Mouse (Mus musculus) lung, embryonic 15.5 days (tissue): ENCODE measurements at regions not wholly inside any gene's neighbourhood (a gene's known extent, or its start where the extent isn't known, plus 50 kb on each side); places are given as distances from the start of the nearest gene placed in this dataset.

Experiments used
- ATAC-seq: fragments of 200-750 bp; cut with Nextera tagmentation; 2 replicates; pipeline ENCODE4 v1.8.0; 2017; ENCODE audit warnings: moderate number of reproducible peaks, borderline replicate concordance; ENCODE audit not compliant: low FRiP score, low TSS enrichment; ENCODE audit errors: extremely low read depth
- H3K27ac ChIP-seq: fragments of 300-500 bp; sonication (generic); 2 replicates; pipeline ENCODE4 v1.5.1; 2015; ENCODE audit warnings: moderate library complexity, mild to moderate bottlenecking, inconsistent platforms
- H3K27me3 ChIP-seq: fragments of 300-500 bp; sonication (generic); 2 replicates; pipeline ENCODE4 v1.6.1; 2015; ENCODE audit warnings: inconsistent platforms
- H3K36me3 ChIP-seq: fragments of 300-500 bp; sonication (generic); 2 replicates; pipeline ENCODE4 v1.6.1; 2015; ENCODE audit warnings: inconsistent platforms
- H3K4me1 ChIP-seq: fragments of 300-500 bp; sonication (generic); 2 replicates; pipeline ENCODE4 v1.6.1; 2015; ENCODE audit warnings: inconsistent platforms
- H3K4me2 ChIP-seq: fragments of 300-500 bp; sonication (generic); 2 replicates; pipeline ENCODE4 v1.6.1; 2015; ENCODE audit warnings: inconsistent platforms, mild to moderate bottlenecking, moderate library complexity
- H3K4me3 ChIP-seq: fragments of 300-500 bp; sonication (generic); 2 replicates; pipeline ENCODE4 v1.5.1; 2015; ENCODE audit warnings: mild to moderate bottlenecking, inconsistent platforms
- H3K9ac ChIP-seq: fragments of 300-500 bp; sonication (generic); 2 replicates; pipeline ENCODE4 v1.6.1; 2015; ENCODE audit warnings: inconsistent platforms
- H3K9me3 ChIP-seq: fragments of 300-500 bp; sonication (generic); 2 replicates; pipeline ENCODE4 v1.6.1; 2016; ENCODE audit warnings: inconsistent platforms
- WGBS: fragments of 180-500 bp; shearing (Covaris S2); methylation state at CpG from one replicate; pipeline ENCODE4 v1.1.7; 2015; 5-methylcytosine and 5-hydroxymethylcytosine counted together

DNA sequence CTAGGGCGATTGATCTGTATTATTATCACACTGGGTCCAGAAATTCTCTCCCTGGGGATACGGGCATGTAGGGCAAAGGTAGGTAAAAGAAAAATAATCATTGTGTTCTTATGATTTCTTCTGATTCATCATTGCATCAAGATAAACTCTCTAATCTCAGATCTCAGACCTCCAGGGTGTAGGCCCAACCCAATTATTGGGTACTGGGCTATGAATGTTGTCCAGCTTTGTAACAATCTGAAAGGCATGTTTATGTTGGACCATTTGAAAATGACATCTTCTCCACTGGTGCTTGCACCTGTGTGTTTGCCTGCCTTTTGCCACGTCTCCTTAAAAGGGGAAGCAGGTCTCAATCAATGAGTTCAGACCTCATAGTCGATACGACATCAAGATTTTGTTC is 95.4 kb upstream of the Egr2 start:
- Histone ChIP-seq H3K4me1 (no peaks in the 10 kb centered on the region), H3K27me3 (no peaks in the 10 kb centered on the region), H3K4me3 (no peak overlapping the region), H3K36me3 (no peaks in the 10 kb centered on the region), H3K27ac (no peak overlapping the region), H3K4me2 (no peak overlapping the region), H3K9me3 (no peaks in the 10 kb centered on the region), H3K9ac (no peak overlapping the region)
- 81% methylated on average over 5 of the region's 5 CpGs for WGBS
- ATAC-seq = no peak

GRCm38 (mm10) chr10:67441243-67441642 is 94.0 kb upstream of the Egr2 start:
- H3K36me3 ChIP-seq = no peaks in the 10 kb centered on the region
- H3K27ac ChIP-seq = no peak overlapping the region
- H3K9ac ChIP-seq = no peak overlapping the region
- WGBS = 37% methylated on average over 7 of the region's 7 CpGs
- no peaks in the 10 kb centered on the region for H3K4me1 ChIP-seq
- no peaks in the 10 kb centered on the region for H3K27me3 ChIP-seq
- H3K9me3 ChIP-seq = no peaks in the 10 kb centered on the region
- no peak overlapping the region for H3K4me3 ChIP-seq
- no peak overlapping the region for H3K4me2 ChIP-seq
- no peak for ATAC-seq

DNA sequence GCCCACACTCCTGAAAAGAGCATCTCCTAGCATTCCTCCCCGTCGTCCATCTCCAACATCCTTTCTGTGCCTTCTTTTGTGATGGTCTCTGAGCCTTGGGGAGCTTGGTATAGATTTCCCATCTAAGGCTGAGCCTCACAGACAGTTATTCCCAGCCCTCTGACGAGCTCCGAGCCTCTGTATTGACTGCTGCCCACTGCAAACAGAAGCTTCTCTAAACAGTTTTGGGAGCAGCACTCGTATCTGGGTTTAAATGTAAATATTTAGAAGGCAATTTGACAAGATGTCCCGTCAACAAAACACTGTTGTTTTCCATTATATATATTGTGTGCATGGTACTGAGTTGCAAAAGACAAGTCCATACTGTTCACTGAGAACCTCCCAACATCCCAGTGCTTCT is 86.4 kb upstream of the Egr2 start:
- H3K36me3 ChIP-seq = no peaks in the 10 kb centered on the region
- H3K4me2 ChIP-seq = no peak overlapping the region
- no peak for ATAC-seq
- no peaks in the 10 kb centered on the region for H3K9me3 ChIP-seq
- H3K9ac ChIP-seq = no peak overlapping the region
- no peaks in the 10 kb centered on the region for H3K27me3 ChIP-seq
- no peak overlapping the region for H3K27ac ChIP-seq
- 48% methylated on average over 6 of the region's 6 CpGs for WGBS
- H3K4me1 ChIP-seq = no peaks in the 10 kb centered on the region
- H3K4me3 ChIP-seq = no peak overlapping the region

DNA sequence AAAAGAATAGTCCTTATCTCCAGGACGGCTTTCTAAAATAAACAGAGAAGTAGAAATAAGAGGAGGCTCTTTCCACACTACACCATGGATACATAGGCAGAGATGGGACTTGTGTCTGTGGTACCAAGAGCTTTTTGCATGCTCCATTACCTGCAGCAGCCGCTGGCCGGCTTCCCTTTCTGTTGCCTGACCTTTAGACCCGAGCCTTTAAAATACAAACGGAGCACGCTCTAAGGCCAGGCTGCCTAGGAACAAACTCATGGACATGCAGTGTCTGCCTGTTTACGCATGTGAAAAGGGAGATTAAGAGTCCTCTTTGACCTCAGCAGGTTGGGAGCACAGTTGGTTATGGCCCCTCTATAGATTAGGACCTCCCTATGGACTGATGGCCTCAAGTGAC is 81.1 kb upstream of the Egr2 start:
- ATAC-seq = no peak
- Histone ChIP-seq H3K4me2 (no peak overlapping the region), H3K4me1 (no peaks in the 10 kb centered on the region; the same call in 1 of the 2 replicates), H3K27ac (no peak overlapping the region), H3K4me3 (no peak overlapping the region), H3K27me3 (no peaks in the 10 kb centered on the region), H3K9ac (no peak overlapping the region), H3K36me3 (no peaks in the 10 kb centered on the region), H3K9me3 (no peaks in the 10 kb centered on the region)
- WGBS = 30% methylated on average over 7 of the region's 7 CpGs

- 28% methylated on average over 22 of the region's 22 CpGs for WGBS
- H3K4me1 ChIP-seq = no peaks in the 10 kb centered on the region; the same call in 1 of the 2 replicates
- H3K27me3 ChIP-seq = no peaks in the 10 kb centered on the region
- H3K9me3 ChIP-seq = no peaks in the 10 kb centered on the region
- no peak overlapping the region for H3K27ac ChIP-seq
- no peak for ATAC-seq
- no peak overlapping the region for H3K4me3 ChIP-seq
- no peak overlapping the region for H3K9ac ChIP-seq
- H3K36me3 ChIP-seq = no peaks in the 10 kb centered on the region
- no peak overlapping the region for H3K4me2 ChIP-seq
Measured at GRCm38 (mm10) chr10:67458447-67459272, 76.6 kb upstream of the Egr2 start.

DNA sequence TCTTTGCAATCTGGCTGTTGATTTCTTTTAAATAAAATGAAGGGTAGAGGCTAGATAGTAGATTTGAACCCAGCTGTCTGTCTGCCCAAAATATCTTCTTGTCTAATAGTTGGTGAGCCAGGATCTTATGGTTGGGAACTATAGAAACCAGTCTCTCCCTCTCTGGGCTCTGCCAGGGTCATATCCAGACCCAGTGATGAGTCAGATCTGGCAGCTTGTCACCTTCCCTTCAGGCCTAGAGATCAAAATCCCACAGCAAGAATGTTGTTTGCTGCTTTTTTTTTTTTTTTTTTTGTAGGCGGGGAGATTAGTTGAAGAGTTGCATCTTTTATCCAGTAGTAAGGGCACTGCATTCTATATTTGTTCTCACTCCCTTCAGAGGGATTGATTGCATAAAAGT is 74.0 kb upstream of the Egr2 start:
- no peak for ATAC-seq
- WGBS = 36% methylated on average over 1 of the region's 1 CpGs
- Histone ChIP-seq H3K27ac (no peak overlapping the region), H3K9ac (no peak overlapping the region), H3K9me3 (no peaks in the 10 kb centered on the region), H3K27me3 (no peaks in the 10 kb centered on the region), H3K4me1 (no peaks in the 10 kb centered on the region; the same call in 1 of the 2 replicates), H3K4me2 (no peak overlapping the region), H3K4me3 (no peak overlapping the region), H3K36me3 (no peaks in the 10 kb centered on the region)

DNA sequence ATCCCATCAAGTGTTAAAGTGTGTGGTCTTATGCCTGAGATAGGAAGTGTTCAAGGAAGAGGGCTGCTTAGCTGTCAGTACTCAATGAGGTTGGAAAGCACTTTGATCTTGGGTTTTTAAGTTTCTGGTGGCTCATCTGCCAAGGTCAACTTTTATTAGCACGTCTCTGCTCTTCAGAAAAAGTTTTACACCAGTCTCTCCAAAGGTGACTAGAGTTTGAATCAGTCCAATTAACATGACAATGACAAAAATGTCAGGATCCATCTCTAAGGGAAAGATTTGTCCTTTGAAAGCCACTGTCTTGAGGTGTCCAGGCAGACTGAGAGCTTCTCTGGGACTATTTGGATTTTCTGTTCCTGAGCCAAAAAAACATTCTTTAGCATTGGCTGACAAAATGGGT is 73.4 kb upstream of the Egr2 start:
- H3K9ac ChIP-seq = no peak overlapping the region
- H3K9me3 ChIP-seq = no peaks in the 10 kb centered on the region
- H3K27ac ChIP-seq = no peak overlapping the region
- no peak overlapping the region for H3K4me2 ChIP-seq
- H3K4me1 ChIP-seq = no peaks in the 10 kb centered on the region; the same call in 1 of the 2 replicates
- no peaks in the 10 kb centered on the region for H3K27me3 ChIP-seq
- H3K4me3 ChIP-seq = no peak overlapping the region
- ATAC-seq = no peak
- H3K36me3 ChIP-seq = no peaks in the 10 kb centered on the region
- WGBS = 17% methylated on average over 1 of the region's 1 CpGs

- Histone ChIP-seq H3K27me3 (no peaks in the 10 kb centered on the region), H3K4me3 (no peak overlapping the region), H3K4me2 (no peak overlapping the region), H3K36me3 (no peaks in the 10 kb centered on the region), H3K4me1 (no peaks in the 10 kb centered on the region), H3K27ac (no peak overlapping the region), H3K9me3 (no peaks in the 10 kb centered on the region), H3K9ac (no peak overlapping the region)
- WGBS = 42% methylated on average over 8 of the region's 8 CpGs
- no peak for ATAC-seq
Measured at GRCm38 (mm10) chr10:67468724-67469123, 66.6 kb upstream of the Egr2 start.

GRCm38 (mm10) chr10:67473016-67473415 is 62.3 kb upstream of the Egr2 start:
- ATAC-seq = no peak
- 87% methylated on average over 6 of the region's 6 CpGs for WGBS
- Histone ChIP-seq H3K27me3 (no peaks in the 10 kb centered on the region), H3K9ac (no peak overlapping the region), H3K9me3 (no peaks in the 10 kb centered on the region), H3K4me1 (no peaks in the 10 kb centered on the region), H3K27ac (no peak overlapping the region), H3K4me2 (no peak overlapping the region), H3K36me3 (no peaks in the 10 kb centered on the region), H3K4me3 (no peak overlapping the region)

DNA sequence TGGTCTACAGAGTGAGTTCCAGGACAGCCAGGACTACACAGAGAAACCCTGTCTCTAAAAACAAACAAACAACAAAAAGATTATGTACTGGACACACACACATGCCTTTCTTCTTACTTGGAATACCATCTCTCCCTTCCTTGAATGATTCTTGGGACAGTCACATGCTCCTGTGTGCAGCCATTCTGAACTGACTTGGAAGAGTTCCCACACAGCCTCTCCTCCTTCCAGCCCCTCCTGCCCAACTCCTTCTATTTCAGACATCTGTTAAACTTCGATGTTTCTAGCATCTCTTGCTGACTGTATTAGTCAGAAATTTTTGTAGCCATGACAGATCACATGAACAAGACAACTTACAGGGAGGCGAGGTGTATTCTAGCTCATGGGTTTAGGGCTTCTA is 60.9 kb upstream of the Egr2 start:
- H3K4me3 ChIP-seq = no peak overlapping the region
- no peak overlapping the region for H3K9ac ChIP-seq
- H3K4me1 ChIP-seq = no peaks in the 10 kb centered on the region
- no peaks in the 10 kb centered on the region for H3K9me3 ChIP-seq
- H3K27ac ChIP-seq = no peak overlapping the region
- H3K4me2 ChIP-seq = no peak overlapping the region
- 48% methylated on average over 2 of the region's 2 CpGs for WGBS
- no peaks in the 10 kb centered on the region for H3K27me3 ChIP-seq
- ATAC-seq = no peak
- H3K36me3 ChIP-seq = no peaks in the 10 kb centered on the region

GRCm38 (mm10) chr10:67482268-67482667 is 53.0 kb upstream of the Egr2 start:
- WGBS = 57% methylated on average over 14 of the region's 14 CpGs
- no peak overlapping the region for H3K27ac ChIP-seq
- no peaks in the 10 kb centered on the region for H3K36me3 ChIP-seq
- no peaks in the 10 kb centered on the region for H3K4me1 ChIP-seq
- no peak overlapping the region for H3K9ac ChIP-seq
- H3K9me3 ChIP-seq = no peaks in the 10 kb centered on the region
- no peak overlapping the region for H3K4me3 ChIP-seq
- no peaks in the 10 kb centered on the region for H3K27me3 ChIP-seq
- ATAC-seq = no peak
- H3K4me2 ChIP-seq = no peak overlapping the region

- ATAC-seq = no peak
- H3K4me1 ChIP-seq = no peaks in the 10 kb centered on the region
- 74% methylated on average over 7 of the region's 7 CpGs for WGBS
- H3K27ac ChIP-seq = no peak overlapping the region
- no peak overlapping the region for H3K9ac ChIP-seq
- no peaks in the 10 kb centered on the region for H3K36me3 ChIP-seq
- H3K9me3 ChIP-seq = no peaks in the 10 kb centered on the region
- no peak overlapping the region for H3K4me2 ChIP-seq
- no peaks in the 10 kb centered on the region for H3K27me3 ChIP-seq
- H3K4me3 ChIP-seq = no peak overlapping the region
Measured at GRCm38 (mm10) chr10:67483371-67483770, 51.9 kb upstream of the Egr2 start.
